17 mouse cellular contexts compared by ENCODE assay signal in genomic region chr4:111431186-111431585, GRCm38 (mm10). TPM values are rescaled to one million over a fixed set of nuclear protein-coding genes. Genes with fewer than 3 reads are reported as not detected.
A peak's percentile ranks its signal among the peaks of the same experiment; 100 is the strongest.
DNase-seq lines count a peak whose midpoint lies in the region; ATAC-seq and TF ChIP-seq lines count a peak whose summit lies in the region.
"Had no signal": no experiment of that assay in that cellular context is flagged by ENCODE, and none has a peak within 500 bp of the region (broad histone marks: within the 10 kb centered on the region; RNA-seq: fewer than 3 reads in every experiment).

No protein-coding gene starts in this region.

- H3K9me3 ChIP-seq in lung, embryonic 16.5 days (ENCODE audit: control insufficient read depth, low read length) = no peaks in the 10 kb centered on the region
- H3K9me3 ChIP-seq in stomach, postnatal 0 days (ENCODE audit: control insufficient read depth, low read length) = no peaks in the 10 kb centered on the region
- H3K9me3 ChIP-seq: forebrain, embryonic 15.5 days; hindbrain, embryonic 15.5 days; limb, embryonic 10.5 days; liver, embryonic 12.5 days had no signal

- H3K36me3 ChIP-seq in lung, embryonic 16.5 days (ENCODE audit: control insufficient read depth, insufficient read depth, low read length) = peaks cover 15% of the 10 kb centered on the region; the same call in 1 of the 2 replicates
- H3K36me3 ChIP-seq in stomach, postnatal 0 days (ENCODE audit: control insufficient read depth, insufficient read depth, low read length) = peaks cover 5% of the 10 kb centered on the region; the same call in 1 of the 2 replicates
- H3K36me3 ChIP-seq: liver, embryonic 12.5 days had no signal

- TF ChIP-seq CTCF in gastrocnemius, adult 2 months (IDR thresholded peaks at IDR 0.05) = no peak
- TF ChIP-seq CTCF in stomach, postnatal 0 days (IDR thresholded peaks at IDR 0.05; ENCODE audit: low read depth) = no peak

- ATAC-seq in lung, embryonic 16.5 days (ENCODE audit: low read depth) = peak; percentile 93
- peak; percentile 35; the same call in 1 of the 2 replicates for ATAC-seq in stomach, postnatal 0 days (ENCODE audit: low FRiP score, low TSS enrichment)
- ATAC-seq: forebrain, embryonic 15.5 days; intestine, postnatal 0 days; liver, embryonic 12.5 days had no signal

- H3K4me1 ChIP-seq in lung, embryonic 16.5 days (replicated peaks; ENCODE audit: control insufficient read depth, insufficient read depth, low read length) = 0 out of 2 replicates have a peak, but pooled peaks cover 5% of the 10 kb centered on the region
- H3K4me1 ChIP-seq in stomach, postnatal 0 days (replicated peaks; ENCODE audit: control insufficient read depth, insufficient read depth) = peaks cover 9% of the 10 kb centered on the region
- H3K4me1 ChIP-seq: forebrain, embryonic 15.5 days; limb, embryonic 10.5 days; liver, embryonic 12.5 days had no signal

- no peak overlapping the region for H3K27ac ChIP-seq in gastrocnemius, adult 2 months
- H3K27ac ChIP-seq in lung, embryonic 16.5 days (ENCODE audit: low read length) = no peak overlapping the region
- H3K27ac ChIP-seq in stomach, postnatal 0 days (replicated peaks) = no peak overlapping the region
- H3K27ac ChIP-seq: forebrain, embryonic 15.5 days; hindbrain, embryonic 15.5 days; limb, embryonic 10.5 days; liver, embryonic 12.5 days had no signal

- no peak overlapping the region for H3K9ac ChIP-seq in lung, embryonic 16.5 days (ENCODE audit: low read length)
- H3K9ac ChIP-seq in stomach, postnatal 0 days (ENCODE audit: low read length) = no peak overlapping the region
- H3K9ac ChIP-seq: forebrain, embryonic 15.5 days; hindbrain, embryonic 15.5 days; liver, embryonic 12.5 days had no signal

- H3K4me2 ChIP-seq in lung, embryonic 16.5 days (ENCODE audit: low read depth, low read length) = no peak overlapping the region
- H3K4me2 ChIP-seq in stomach, postnatal 0 days (replicated peaks; ENCODE audit: low read depth) = no peak overlapping the region
- H3K4me2 ChIP-seq: forebrain, embryonic 15.5 days; hindbrain, embryonic 15.5 days; liver, embryonic 12.5 days had no signal

- intact Hi-C loops in gastrocnemius, adult 2 months (cut with DNase I) = no loop called here

- H3K27me3 ChIP-seq in lung, embryonic 16.5 days (ENCODE audit: control insufficient read depth, insufficient read depth, low read depth, low read length) = no peaks in the 10 kb centered on the region
- H3K27me3 ChIP-seq in stomach, postnatal 0 days (ENCODE audit: control insufficient read depth, insufficient read depth, low read length) = no peaks in the 10 kb centered on the region
- H3K27me3 ChIP-seq: forebrain, embryonic 15.5 days; hindbrain, embryonic 15.5 days; liver, embryonic 12.5 days had no signal

- TF ChIP-seq EP300 in stomach, postnatal 0 days (optimal IDR thresholded peaks at IDR 0.05) = no peak

- WGBS in lung, embryonic 16.5 days = 72% methylated on average over 2 of the region's 2 CpGs
- 69% methylated on average over 2 of the region's 2 CpGs for WGBS in stomach, postnatal 0 days

- DNase-seq in gastrocnemius, adult 2 months = peak; percentile 21
- no peak for DNase-seq in gastrocnemius, postnatal 10 days
- peak; percentile 39 for DNase-seq in kidney, postnatal 14 days
- no peak for DNase-seq in kidney, adult 18-20 months
- no peak for DNase-seq in stomach, postnatal 0 days (ENCODE audit: low spot score)
- DNase-seq in cerebellum, adult 8-10 months = no peak
- no peak for DNase-seq in c-Kit-positive CD71-positive TER-119-positive erythroid progenitor cells, embryonic 14.5 days (ENCODE audit: low spot score)
- DNase-seq: adrenal gland, postnatal 25 days; cerebellum, postnatal 10 days; midbrain, embryonic 14.5 days had no signal

- no peak overlapping the region for H3K4me3 ChIP-seq in gastrocnemius, adult 2 months
- no peak overlapping the region for H3K4me3 ChIP-seq in lung, embryonic 16.5 days (ENCODE audit: low read length)
- H3K4me3 ChIP-seq in stomach, postnatal 0 days (ENCODE audit: low read depth, low read length) = no peak overlapping the region
- H3K4me3 ChIP-seq: erythroblast, embryonic 14.5 days; forebrain, embryonic 15.5 days; hindbrain, embryonic 15.5 days; limb, embryonic 10.5 days; liver, embryonic 12.5 days had no signal

RNA-seq across cellular contexts. Expression of gene Bend5, which starts 16.4 kb away (rescaled TPM):
- total RNA-seq in gastrocnemius, adult 2 months (2021) = under 1 TPM; 0.15 to 0.33 TPM
- 1 to 10 TPM; 3.2 to 3.8 TPM for total RNA-seq in gastrocnemius, postnatal 10 days (2021)
- polyA plus RNA-seq in lung, embryonic 16.5 days (2015; fragmentation: Nextera tagmentation; extraction: Ambion mirVana) = 19.6 and 20.9 TPM in 2 replicates
- 21.7 and 22.7 TPM in 2 replicates for polyA plus RNA-seq in stomach, postnatal 0 days (2015; fragmentation: Nextera tagmentation; extraction: Ambion mirVana)
- polyA plus RNA-seq: erythroblast, embryonic 14.5 days had no signal

Comparison
In these comparisons a context has a peak if more than half of its experiments do, and no peak if none do; other contexts are left out.
1. DNase-seq: peak in gastrocnemius, adult 2 months (single experiment) and kidney, postnatal 14 days (single experiment); none in gastrocnemius, postnatal 10 days (single experiment), kidney, adult 18-20 months (single experiment), stomach, postnatal 0 days (single experiment), cerebellum, adult 8-10 months (single experiment) and c-Kit-positive CD71-positive TER-119-positive erythroid progenitor cells, embryonic 14.5 days (single experiment).